Mouse (Mus musculus): ENCODE measurements around the gene Gm12355. TPM values are rescaled to one million over a fixed set of nuclear protein-coding genes. Genes with fewer than 3 reads are reported as not detected.
A peak's percentile ranks its signal among the peaks of the same experiment; 100 is the strongest.

Gm12355 gene
- polyA plus RNA-seq, 1 experiment, result not detected

DNA sequence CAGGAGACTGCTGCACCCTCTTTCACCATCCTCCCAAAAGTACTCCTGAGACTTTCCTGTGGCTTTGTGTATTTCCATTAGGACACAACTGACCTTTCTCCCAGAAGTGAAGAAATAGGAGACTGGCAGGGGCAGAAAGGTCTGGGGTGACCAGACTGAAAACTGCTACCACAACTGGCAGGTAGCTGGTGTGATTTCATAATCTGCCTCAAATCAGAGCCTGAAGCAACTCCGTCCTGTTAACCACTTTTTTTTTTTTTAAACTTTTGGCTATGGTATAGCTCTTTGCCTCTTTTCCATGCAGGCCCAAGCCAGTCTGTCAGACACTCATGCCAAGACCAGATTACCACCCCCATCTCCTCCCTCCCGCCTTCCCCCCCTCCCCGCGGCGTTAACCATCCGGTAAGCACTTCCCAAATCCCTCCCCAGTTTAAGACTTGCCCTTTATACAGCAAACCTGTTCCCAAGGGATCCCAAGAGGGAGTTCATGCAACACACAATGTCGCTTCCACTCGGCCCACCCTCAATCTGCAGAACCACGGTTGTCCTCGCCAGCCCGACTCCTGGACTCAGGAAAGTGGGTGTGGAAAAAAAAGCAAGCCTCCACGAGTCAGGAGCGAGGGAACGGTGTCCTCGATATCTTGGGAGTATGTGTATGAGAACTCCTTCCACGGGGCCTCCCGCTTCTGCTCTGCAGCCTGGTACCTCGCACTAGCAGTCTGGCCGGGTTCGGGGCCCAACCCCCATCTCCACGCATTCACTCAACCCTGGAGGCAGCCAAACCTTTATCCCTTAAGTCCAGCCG is 39.2 kb downstream of the Gm12355 start:
- no peak overlapping the region for H3K27ac ChIP-seq (ENCODE audit: insufficient read depth, low read length)
- peak overlapping the region; percentile 87 for H3K4me3 ChIP-seq (ENCODE audit: extremely low read depth, insufficient read depth, insufficient read length)
- WGBS, result 4% methylated on average over 22 of the region's 22 CpGs
- DNase-seq (ENCODE audit: low read depth in 1 of 2, low spot score in 2 of 2), result no peak
- peaks cover 3% of the 10 kb centered on the region; the same call in 1 of the 2 replicates for H3K4me1 ChIP-seq (ENCODE audit: control insufficient read depth, insufficient read depth, insufficient read length)
- no peaks in the 10 kb centered on the region for H3K27me3 ChIP-seq (ENCODE audit: control insufficient read depth, insufficient read depth, low read length)
- peaks cover 14% of the 10 kb centered on the region for H3K36me3 ChIP-seq (ENCODE audit: control insufficient read depth, insufficient read depth, low read length)
- TF ChIP-seq POLR2A (IDR thresholded peaks at IDR 0.05; ENCODE audit: low read depth, low read length) (no peak), CTCF (IDR thresholded peaks at IDR 0.05; ENCODE audit: extremely low read depth, insufficient read depth, insufficient read length, insufficient replicate concordance) (no peak)

DNA sequence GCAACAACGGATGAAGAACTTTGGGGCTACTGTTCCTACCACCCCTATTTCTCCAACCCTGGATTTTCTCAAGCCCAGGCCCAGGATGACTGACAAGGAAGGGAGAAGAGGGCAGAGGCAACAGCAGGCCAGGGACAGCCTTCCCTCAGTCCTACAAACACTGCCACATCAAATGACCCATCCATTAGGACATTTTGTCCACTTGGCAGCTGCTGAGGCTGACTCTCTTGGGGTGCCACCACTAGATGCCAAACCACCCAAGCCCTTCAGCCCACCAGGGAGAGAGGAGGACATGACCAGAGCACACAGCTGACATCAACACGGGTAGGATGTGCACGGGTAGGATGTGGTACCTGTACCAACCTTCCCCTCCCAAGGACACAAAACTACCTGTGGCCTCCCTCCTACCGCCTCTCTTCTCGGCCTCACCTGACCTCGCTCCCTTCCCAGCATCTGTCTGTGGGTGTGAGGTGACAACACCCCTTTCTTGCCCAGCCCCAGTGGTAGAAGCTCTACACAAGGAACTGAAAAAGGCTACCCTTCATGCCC is 40.8 kb downstream of the Gm12355 start:
- Histone ChIP-seq H3K27ac (ENCODE audit: insufficient read depth, low read length) (no peak overlapping the region), H3K36me3 (ENCODE audit: control insufficient read depth, insufficient read depth, low read length) (peaks cover 14% of the 10 kb centered on the region), H3K27me3 (ENCODE audit: control insufficient read depth, insufficient read depth, low read length) (no peaks in the 10 kb centered on the region), H3K4me3 (ENCODE audit: extremely low read depth, insufficient read depth, insufficient read length) (no peak overlapping the region), H3K4me1 (ENCODE audit: control insufficient read depth, insufficient read depth, insufficient read length) (peaks cover 3% of the 10 kb centered on the region; the same call in 1 of the 2 replicates)
- TF ChIP-seq POLR2A (IDR thresholded peaks at IDR 0.05; ENCODE audit: low read depth, low read length), result no peak
- no peak for DNase-seq (ENCODE audit: low read depth in 1 of 2, low spot score in 2 of 2)
- 87% methylated on average over 6 of the region's 6 CpGs for WGBS

DNA sequence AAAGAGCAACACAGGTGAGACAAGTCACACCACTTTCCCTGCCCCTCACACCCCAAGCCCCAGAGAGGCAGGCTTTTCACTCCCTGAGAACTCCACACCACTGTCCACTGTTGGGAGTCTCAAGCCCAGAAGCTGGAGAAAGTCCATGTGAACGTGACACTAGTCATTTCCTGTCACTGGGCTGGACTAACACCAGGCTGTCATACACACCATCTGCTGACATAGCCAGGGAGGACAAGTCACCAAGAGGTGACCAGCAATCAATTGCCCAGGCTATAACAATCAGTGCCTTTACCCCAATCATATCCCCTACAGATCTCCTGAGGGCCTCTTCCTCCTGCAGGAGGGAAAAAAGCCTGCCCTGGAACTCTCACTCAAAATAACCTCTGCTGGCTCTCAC is 41.3 kb downstream of the Gm12355 start:
- no peak for DNase-seq (ENCODE audit: low read depth in 1 of 2, low spot score in 2 of 2)
- 61% methylated on average over 1 of the region's 1 CpGs for WGBS
- Histone ChIP-seq H3K4me3 (ENCODE audit: extremely low read depth, insufficient read depth, insufficient read length) (no peak overlapping the region), H3K36me3 (ENCODE audit: control insufficient read depth, insufficient read depth, low read length) (peaks cover 14% of the 10 kb centered on the region), H3K27ac (ENCODE audit: insufficient read depth, low read length) (no peak overlapping the region), H3K27me3 (ENCODE audit: control insufficient read depth, insufficient read depth, low read length) (no peaks in the 10 kb centered on the region), H3K4me1 (ENCODE audit: control insufficient read depth, insufficient read depth, insufficient read length) (peaks cover 3% of the 10 kb centered on the region; the same call in 1 of the 2 replicates)
- no peak for TF ChIP-seq POLR2A (IDR thresholded peaks at IDR 0.05; ENCODE audit: low read depth, low read length)
- no peak for TF ChIP-seq CTCF (IDR thresholded peaks at IDR 0.05; ENCODE audit: extremely low read depth, insufficient read depth, insufficient read length, insufficient replicate concordance)

DNA sequence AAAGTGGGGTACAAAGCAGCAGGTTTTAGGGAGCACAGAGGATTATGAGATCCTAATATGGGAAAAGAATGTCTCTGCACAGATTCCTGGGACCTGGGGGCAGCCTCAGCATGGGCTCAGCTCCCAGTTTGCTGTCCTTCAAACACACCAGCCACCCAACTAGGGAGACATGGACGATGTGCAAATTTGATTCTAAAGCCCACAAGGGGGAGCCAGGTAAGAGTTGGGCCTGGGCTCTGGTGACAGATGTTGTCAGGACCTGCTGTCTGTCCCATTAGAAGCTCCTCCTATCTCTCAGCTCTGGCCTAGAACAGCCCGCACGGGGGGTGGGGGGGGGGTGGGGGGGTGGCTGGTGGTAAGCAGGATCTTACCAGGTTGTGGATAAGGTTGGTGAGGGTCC is 41.9 kb downstream of the Gm12355 start:
- Histone ChIP-seq H3K4me3 (ENCODE audit: extremely low read depth, insufficient read depth, insufficient read length) (no peak overlapping the region), H3K36me3 (ENCODE audit: control insufficient read depth, insufficient read depth, low read length) (peaks cover 14% of the 10 kb centered on the region), H3K27me3 (ENCODE audit: control insufficient read depth, insufficient read depth, low read length) (no peaks in the 10 kb centered on the region), H3K27ac (ENCODE audit: insufficient read depth, low read length) (peak overlapping the region; percentile 32; the same call in 1 of the 2 replicates), H3K4me1 (ENCODE audit: control insufficient read depth, insufficient read depth, insufficient read length) (peaks cover 3% of the 10 kb centered on the region; the same call in 1 of the 2 replicates)
- 38% methylated on average over 3 of the region's 3 CpGs for WGBS
- DNase-seq (ENCODE audit: low read depth in 1 of 2, low spot score in 2 of 2), result no peak
- no peak for TF ChIP-seq POLR2A (IDR thresholded peaks at IDR 0.05; ENCODE audit: low read depth, low read length)
- no peak for TF ChIP-seq CTCF (IDR thresholded peaks at IDR 0.05; ENCODE audit: extremely low read depth, insufficient read depth, insufficient read length, insufficient replicate concordance)

DNA sequence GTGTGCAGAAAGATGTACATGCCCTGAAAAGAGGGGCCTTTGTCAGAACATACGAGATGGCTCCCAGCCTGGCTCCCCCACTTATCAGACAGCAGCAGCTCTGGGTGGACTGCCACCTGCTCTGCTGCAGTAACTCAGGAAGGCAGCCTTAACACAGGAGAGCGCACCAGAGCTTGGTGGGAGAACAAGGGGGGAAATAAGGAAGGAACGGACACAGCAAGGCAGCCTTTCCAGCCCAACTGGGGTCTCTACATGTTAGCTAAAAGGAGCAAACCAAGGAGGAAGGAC is 42.3 kb downstream of the Gm12355 start:
- no peak overlapping the region for H3K4me3 ChIP-seq (ENCODE audit: extremely low read depth, insufficient read depth, insufficient read length)
- H3K27me3 ChIP-seq (ENCODE audit: control insufficient read depth, insufficient read depth, low read length), result no peaks in the 10 kb centered on the region
- H3K36me3 ChIP-seq (ENCODE audit: control insufficient read depth, insufficient read depth, low read length), result peaks cover 14% of the 10 kb centered on the region
- no peak for DNase-seq (ENCODE audit: low read depth in 1 of 2, low spot score in 2 of 2)
- WGBS, result 73% methylated on average over 3 of the region's 3 CpGs
- no peak for TF ChIP-seq POLR2A (IDR thresholded peaks at IDR 0.05; ENCODE audit: low read depth, low read length)
- no peak for TF ChIP-seq CTCF (IDR thresholded peaks at IDR 0.05; ENCODE audit: extremely low read depth, insufficient read depth, insufficient read length, insufficient replicate concordance)
- H3K4me1 ChIP-seq (ENCODE audit: control insufficient read depth, insufficient read depth, insufficient read length), result peaks cover 3% of the 10 kb centered on the region; the same call in 1 of the 2 replicates
- H3K27ac ChIP-seq (ENCODE audit: insufficient read depth, low read length), result peak overlapping the region; percentile 32; the same call in 1 of the 2 replicates

DNA sequence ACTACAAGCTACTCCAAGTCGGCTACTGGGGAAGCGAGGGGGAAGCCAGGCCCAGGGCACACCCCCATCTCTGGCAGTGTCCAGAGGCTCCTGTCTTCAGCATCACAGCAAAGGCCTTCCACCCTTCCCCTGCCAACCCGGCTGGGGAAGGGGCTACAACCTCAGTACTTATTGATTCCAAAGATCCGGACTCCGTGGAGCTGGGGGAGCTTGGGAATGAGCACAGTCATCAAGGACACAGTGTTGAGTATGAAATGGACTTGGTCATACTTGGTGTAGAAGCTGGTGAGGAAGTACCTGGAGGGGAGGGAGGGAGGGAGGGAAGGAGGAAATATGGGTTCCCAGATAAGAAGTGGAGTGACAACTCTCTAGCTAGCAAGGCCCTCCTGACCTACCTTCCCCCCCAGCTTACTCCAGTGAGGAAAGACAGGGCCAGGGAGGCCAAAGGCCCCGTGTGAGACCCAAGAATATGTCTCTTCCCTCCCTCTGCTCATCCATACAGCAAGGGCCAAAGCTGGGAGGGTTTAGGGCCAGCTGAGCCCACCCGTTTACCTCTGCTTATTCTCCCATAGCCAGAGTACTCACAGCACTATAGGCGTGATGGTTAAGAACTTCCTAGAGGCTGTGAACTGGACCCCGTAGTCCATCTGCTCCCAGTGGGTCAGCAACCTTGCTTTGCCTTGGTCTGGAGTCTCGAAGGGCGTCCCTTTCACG is 42.8 kb downstream of the Gm12355 start:
- DNase-seq (ENCODE audit: low read depth in 1 of 2, low spot score in 2 of 2), result no peak
- no peak overlapping the region for H3K4me3 ChIP-seq (ENCODE audit: extremely low read depth, insufficient read depth, insufficient read length)
- H3K4me1 ChIP-seq (ENCODE audit: control insufficient read depth, insufficient read depth, insufficient read length), result peaks cover 3% of the 10 kb centered on the region; the same call in 1 of the 2 replicates
- peaks cover 14% of the 10 kb centered on the region for H3K36me3 ChIP-seq (ENCODE audit: control insufficient read depth, insufficient read depth, low read length)
- H3K27me3 ChIP-seq (ENCODE audit: control insufficient read depth, insufficient read depth, low read length), result no peaks in the 10 kb centered on the region
- WGBS, result 64% methylated on average over 12 of the region's 12 CpGs
- TF ChIP-seq POLR2A (IDR thresholded peaks at IDR 0.05; ENCODE audit: low read depth, low read length) (no peak), CTCF (IDR thresholded peaks at IDR 0.05; ENCODE audit: extremely low read depth, insufficient read depth, insufficient read length, insufficient replicate concordance) (no peak)
- peak overlapping the region; percentile 29; the same call in 1 of the 2 replicates for H3K27ac ChIP-seq (ENCODE audit: insufficient read depth, low read length)

Measured in spleen, adult 2 months (tissue).